Mouse (Mus musculus): Measurements from ENCODE around the gene Fam214a. TPM values are rescaled to one million over a fixed set of nuclear protein-coding genes. Genes with fewer than 3 reads are reported as not detected.
A peak's percentile ranks its signal among the peaks of the same experiment; 100 is the strongest.
"Not testable (repeated sequence)": the region's sequence is repeated elsewhere in the genome, so short reads cannot be mapped to it uniquely, and the experiment has no call there.

Gene Fam214a
- total RNA-seq, 2 experiments from 2014 or later, result 42.2 to 47.4 TPM

DNA sequence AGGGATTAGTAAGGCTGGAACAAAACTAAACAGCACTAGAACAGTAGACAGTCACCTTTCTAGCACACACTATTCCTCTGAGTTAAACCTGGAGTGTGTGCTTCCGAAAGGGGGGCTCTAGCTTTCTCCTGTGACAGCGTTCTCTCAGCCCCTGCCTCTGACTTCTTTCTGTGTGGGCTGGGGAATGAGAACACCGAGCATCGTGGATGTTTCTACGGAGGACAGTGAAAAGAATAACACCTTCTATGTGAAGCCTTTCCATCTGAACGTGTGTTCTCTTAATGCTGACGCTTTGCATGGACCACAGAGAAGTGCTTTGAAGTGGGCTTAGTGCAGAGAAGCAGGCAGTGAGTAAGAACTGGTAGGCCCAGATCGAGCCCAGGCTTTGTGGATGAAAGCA is 29.5 kb downstream of the Fam214a start:
- DNase-seq, result no peak

DNA sequence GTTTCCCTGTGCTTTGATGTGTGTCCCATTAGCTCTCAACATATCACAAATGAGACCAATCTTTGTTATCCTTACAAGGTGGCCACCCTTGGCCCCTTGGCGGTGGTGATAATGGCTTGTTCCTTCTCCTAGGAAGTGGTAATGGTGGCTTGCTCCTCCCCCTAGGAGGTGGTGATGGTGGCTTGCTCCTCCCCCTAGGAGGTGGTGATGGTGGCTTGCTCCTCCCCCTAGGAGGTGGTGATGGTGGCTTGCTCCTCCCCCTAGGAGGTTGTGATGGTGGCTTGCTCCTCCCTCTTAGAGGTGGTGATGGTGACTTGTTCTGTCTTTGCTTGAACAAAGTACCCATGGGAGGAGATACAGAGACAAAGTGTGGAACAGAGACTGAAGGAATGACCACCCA is 30.0 kb downstream of the Fam214a start:
- not testable (repeated sequence) for DNase-seq

DNA sequence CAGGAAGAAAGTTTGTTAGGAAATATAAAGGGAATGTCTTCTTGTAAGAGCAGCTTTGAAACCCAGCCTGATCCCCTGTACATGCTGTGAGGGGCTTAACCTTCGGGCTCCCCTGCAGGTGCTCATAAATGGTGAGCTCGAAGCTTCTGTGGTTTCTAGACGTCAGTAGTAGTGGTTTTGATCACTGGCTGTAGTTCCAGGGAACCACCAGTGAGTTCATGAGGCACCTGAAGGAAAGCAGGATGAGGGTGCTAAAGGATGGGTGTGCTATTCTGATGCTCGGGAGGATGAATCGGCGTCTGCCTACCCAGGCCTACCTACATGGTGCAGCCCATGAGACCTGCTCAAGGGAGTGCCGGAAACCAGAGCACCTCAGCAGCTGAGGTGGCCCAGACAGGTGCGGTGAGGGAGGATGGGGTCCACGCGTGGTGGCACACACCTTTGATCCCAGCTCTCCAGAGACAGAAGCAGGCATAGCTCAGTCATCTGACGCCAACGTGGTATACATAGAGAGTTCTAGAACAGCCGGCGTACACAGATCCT is 32.6 kb downstream of the Fam214a start:
- no peak for DNase-seq

DNA sequence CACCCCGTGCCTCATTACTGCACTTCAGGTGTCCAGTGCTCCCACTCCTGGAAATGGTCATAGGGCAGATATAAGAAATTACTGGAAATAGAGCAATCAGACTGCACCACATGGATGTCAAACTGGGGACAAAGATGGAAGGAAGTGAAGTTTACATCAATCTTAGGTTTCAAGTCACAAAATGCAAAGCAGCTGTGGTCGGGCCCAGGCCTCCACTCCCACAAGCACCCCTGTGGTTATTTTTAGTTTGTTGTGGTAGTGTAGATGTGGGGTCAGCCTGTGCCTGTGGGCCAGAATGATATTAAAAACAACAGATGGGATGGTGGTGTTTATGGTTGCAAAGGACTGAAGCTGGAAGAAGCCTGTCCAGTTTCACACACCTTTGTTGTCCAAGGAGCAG is 33.1 kb downstream of the Fam214a start:
- DNase-seq, result no peak

DNA sequence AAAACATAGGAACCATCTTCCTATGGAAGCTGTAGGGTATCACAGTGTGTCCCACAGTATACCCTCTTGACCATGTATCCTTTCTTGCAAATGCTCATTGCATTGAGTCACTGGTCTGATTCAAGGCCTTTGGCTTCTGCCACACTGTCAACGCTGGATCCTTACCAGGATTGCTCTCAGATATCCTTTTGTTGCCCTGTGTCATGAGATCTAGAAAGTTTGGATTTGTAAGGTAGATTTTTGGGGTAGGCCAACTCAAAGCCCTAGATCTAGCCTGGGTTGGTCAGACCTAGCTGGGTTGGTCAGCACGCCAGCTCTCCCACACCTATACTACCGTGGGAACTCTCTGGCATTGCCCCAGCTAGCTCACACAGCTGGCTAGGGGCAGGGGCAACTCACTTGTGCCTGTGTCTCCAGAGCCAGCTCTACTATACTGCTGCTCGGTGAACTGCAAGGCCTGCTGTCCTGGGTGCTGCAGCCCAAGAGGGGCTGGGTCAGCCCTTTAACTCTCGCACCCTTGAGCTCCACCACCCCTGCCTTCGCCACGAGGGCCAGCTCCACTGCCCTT is 36.3 kb downstream of the Fam214a start:
- no peak for DNase-seq

DNA sequence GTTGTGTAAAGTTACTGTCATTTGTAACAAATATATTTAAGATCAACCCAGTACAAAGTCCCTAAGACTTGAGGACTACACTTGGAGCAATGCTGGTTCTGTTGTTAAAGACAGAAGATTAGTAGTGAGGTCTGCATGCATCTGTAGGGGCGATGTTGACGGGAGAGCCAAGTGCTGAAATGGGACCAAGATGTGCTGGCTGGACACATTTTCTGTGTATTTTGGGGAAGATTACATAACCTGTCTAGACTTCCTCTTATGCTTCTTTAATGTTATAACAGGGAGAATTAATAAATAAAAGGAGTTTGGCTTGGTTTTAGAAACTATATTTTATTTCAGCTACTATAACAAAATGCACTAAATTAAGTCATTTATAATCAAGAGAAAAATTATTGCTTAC is 37.3 kb downstream of the Fam214a start:
- no peak for DNase-seq

DNA sequence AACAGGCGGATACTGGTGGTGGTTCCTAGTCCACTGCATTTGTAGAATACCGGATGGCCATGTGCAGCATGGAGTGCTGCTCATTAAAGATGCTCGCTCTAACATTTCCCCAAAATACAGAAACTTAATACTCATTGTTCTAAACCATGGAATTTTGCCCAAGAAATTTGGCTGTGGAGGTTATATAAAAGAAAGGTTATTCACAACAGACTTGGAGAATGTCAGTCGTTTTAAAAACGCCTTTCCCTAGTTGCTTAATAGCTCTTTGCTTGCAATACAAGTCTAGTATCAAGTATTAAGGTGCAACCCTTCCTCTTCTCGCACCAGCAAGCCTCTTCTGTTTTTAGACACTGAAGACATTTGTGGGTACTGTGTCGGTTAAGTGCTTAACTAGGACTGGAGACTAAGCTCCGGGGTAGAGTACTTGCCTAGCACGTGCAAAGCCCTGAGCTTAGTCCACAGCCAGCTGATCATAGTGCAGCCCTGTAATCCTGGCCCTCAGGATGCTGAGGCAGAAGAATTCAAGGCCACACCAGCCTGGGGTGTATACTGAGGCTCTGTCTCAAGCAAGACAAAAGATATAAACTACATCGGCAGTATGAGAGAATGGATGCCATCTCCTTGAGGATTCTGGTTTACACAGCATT is 42.0 kb downstream of the Fam214a start:
- no peak for DNase-seq

DNA sequence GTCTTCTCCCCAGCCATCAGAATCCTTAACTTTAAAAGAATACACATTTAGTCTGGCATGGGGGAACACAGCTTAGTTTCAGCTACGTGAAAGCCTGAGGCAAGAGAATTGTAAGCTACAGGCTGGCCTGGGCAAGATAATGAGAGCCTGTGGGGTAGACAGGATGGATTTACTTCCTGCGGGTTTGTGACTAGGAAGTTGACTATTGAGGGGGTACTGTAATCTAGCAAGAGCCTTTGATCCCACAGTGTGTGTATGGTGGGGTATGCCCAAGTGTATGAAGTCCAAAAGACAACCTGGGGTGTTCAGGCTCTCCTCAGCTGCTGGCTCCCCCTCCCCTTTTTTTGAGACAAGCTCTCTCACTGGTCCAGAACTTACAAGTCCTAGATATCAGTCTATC is 43.7 kb downstream of the Fam214a start:
- DNase-seq, result no peak

DNA sequence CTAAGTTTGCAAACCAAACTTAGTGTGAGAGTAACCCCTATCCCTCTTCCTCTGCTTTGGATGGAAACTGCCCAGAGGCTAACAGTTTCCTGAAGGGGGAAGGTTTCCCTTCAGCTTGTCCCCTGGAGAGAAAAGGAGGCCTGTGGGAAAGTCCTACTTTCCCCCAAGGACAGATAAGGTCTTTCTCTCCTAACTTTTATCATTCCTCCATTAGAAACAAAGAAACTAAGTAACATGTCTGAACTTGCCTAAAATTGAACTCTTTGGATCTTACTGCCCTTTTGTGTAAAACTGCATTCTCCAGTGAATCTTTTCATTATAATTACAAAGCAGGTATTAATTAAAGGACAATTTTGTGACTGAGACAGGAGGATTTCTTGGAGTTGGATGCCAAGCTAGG is 45.3 kb downstream of the Fam214a start:
- DNase-seq, result no peak

DNA sequence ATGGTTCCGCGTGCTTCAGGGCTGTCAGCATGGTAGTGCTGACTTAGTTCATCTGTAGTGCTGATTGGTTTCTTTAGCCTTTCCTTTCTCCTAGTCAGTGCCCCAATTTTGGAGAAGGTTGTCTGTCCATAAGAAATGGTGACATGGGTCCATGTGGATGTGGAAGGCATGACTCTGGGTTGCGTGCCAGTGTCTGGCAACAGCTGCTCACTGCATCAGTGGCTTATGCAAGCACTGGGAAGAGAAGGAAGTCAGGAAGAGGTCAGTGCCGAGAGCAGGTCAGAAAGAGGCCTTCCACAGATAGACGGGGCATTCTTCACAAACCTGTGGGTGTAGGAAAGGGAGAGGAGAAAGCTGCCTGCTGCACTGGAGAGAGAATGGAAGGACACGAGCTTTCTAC is 48.3 kb downstream of the Fam214a start:
- DNase-seq, result no peak

DNA sequence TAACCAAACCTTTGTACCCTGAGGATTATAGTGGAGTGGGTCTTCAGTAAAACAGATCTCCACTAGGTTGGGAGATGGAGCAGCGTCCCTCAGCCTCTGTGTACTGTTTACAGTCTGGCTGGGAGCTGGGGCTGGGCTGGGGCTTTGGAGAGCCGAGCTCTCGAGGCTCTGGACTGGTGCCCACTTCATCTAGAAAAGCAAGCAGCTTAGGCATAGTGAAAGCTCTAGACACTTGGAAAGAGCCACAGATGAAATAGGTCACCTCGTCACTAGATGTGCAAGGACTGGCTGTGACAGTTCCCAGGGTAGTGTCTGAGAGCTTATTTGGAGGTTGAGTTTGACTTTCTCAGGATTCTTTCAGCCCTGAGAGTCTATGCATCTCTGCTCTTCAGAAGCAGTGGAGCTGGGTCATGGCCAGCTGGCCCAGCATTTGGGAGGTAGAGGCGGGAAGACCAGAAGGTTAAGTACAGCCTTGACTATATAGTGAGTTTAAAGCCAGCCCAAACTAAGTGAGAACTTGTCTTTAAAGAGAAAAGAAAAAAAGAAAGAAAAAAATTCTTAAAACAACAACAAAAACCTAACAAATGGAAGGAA is 49.0 kb downstream of the Fam214a start:
- DNase-seq, result peak in 1 of 2 experiments; percentile 21

DNA sequence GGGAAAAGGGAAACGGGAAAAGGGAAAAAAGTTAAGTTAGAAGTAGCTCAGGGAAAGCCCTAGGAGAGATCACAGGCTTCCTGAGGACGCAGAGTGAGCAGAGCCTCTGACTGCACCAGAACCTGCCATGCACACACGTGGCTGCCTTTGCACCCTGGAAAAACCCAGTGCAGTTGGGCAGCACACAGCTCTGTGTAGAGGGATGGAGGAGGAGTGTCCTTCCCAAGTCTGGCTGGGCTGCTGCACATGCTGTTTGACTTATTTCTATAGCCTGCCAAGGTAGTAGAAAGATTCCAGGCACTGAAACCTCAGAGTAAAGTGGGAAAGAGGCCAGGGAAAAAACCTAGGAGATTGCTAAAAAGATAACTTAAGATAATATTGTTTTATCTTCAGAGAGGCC is 49.6 kb downstream of the Fam214a start:
- no peak for DNase-seq

DNA sequence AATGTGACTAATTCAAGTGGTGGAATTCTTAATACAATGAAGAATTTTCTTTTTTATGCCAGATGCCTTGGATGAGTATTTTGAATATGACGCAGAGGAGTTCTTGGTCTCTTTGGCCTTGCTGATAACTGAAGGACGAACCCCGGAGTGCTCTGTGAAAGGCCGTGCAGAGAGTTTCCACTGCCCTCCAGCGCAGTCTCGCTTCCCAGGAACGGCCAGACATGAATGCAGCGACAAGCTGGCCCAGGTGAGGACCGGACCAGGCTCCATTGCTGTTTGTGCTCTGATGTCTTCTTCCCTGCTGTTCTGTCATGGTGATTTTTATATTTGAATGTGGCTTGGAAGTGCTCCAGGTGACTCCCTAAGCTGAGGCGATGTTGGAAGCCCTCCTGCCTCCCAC is 51.5 kb downstream of the Fam214a start:
- DNase-seq, result no peak

DNA sequence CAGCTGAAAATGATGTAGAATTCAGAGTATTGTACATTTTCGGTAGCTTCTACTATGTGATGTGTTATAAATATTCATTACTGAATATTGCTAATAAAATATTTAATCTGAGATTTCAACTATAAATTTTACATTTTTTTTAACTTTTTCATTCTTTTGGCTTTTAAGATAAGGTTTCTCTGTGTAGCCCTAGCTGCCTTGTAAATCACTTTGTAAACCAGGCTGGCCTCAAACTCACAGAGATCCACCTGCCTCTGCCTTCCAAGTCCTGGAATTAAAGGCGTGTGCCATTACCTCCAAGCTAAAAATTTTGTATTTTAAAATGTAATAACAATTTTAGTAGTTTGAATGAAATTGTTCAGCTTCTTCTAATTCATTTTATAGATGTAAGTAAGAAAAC is 63.9 kb downstream of the Fam214a start:
- DNase-seq, result no peak

DNA sequence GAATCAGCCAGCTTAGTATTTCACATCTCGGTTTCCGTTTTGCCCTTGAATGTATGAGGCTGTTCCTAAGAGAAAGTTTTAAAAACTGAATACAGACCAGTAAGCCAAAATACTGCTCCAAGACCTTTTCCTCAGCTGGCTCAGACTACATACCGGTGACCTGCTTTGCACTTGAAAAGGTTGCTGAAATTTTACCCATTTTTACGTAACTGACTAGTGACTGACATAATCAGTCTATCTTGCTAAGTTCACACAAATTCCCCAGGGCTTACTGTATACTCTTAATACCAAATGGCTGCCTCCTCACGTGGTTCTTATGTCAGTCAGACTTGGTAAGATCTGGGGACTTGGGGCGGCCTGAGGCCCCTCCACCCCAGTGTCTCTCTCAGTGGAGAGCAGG is 66.5 kb downstream of the Fam214a start:
- no peak for DNase-seq

DNA sequence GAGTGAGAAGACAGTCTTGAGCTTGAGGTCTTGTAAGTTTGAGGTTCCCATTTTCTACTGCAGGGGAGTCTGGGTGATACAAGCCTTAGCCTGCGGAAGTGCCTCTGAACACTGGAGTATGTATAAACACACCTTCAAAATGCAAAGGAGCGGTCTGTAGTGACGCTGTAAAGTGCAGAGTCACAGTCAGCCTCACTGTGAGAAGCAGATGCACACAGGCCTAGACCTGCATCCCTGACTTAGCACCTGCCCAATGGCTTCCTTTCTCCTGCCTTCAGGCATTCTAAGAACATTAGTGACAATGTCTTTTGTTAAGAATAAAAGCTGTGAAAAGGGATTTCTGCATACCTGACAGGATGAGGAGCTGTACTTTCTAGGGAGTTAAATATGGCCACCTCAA is 66.9 kb downstream of the Fam214a start:
- no peak for DNase-seq

DNA sequence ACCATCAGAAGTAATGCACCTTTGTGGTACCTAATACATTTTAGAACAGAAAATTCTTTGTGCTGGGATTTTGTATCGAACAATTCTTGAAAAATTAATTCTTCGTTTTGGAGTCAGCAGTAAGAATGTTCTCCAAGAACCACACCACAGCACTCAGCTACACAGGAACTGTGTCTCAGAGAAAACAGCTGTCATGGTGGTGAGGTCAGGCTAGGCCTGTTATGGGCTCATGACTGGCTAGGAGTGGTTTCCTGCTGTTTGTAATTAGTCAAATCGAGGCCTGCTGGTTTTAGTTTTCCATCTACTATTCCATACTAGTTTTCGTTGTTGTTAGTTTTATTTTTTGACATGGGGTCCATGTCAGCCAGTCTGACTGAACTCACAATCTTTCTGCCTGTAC is 67.9 kb downstream of the Fam214a start:
- no peak for DNase-seq

DNA sequence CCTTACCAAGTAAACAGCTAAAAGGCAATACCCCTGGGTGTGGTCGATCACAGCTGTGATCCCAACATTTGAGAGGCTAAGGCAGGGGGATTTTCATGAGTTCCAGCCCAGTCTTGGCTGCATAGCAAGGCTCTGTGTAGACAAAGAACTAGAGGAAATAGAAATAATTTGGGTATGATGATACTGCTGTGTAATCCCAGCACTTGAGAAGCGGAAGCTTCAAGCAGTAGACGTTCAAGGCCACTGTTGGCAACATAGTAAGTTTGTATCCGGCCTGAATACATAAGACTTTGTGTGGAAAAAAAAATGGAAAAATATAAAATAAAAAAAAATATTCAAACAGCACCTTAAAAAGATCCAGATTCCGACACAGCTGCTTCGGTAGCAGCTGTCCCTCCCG is 69.9 kb downstream of the Fam214a start:
- DNase-seq, result no peak

DNA sequence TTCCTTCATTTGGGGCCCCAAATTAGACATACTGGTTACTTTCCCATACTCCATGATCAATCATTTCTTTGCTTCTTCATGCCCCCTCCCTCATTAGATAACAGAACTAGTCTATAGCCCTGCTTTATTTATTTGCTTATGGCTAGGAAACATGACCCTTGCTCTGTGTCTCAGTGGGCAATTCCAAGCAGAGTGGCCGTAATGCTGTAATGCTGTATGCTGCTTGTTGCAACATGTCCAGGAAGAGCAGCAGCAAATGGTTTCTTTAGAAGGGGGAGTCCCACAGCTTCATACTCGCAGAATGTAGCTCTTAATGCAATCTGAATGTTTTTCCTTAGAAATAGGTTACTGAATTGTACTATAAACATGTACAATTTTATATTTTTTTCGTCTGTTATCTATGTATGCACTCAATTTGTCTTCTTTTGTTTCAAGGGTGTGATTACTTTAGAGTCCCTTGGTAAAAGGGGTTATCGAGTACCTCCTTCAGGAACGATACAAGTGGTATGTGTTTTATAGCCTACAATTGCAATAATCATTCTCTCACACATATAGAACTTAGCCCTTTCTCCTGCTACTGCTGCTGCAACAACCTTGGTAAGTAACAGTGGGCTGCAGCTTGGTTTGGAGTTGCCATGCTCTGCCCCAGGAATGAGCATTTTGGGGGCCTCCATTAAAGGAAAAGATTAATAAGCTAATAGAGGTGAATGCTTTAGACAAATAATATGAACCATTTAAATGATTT is 70.6 kb downstream of the Fam214a start:
- no peak for DNase-seq

DNA sequence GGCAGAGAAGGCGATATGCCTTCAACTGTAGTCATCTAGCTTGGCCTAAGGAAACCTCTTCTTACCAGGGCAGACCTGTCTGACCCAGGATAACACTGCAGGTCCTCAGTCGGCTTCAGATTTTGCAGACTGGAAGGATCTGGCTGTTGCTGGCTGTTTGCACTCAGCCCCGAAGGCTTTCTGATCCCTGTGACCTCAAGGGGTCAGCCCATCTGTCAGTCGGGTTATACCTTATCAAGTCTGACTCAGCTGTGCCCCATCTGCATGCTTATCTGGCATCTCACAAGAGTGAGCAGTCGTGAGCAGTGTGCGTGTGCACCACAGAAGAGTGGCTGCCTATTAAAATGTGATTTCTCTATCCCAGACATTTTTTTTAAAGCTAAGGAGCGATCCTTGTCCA is 71.4 kb downstream of the Fam214a start:
- no peak for DNase-seq

DNA sequence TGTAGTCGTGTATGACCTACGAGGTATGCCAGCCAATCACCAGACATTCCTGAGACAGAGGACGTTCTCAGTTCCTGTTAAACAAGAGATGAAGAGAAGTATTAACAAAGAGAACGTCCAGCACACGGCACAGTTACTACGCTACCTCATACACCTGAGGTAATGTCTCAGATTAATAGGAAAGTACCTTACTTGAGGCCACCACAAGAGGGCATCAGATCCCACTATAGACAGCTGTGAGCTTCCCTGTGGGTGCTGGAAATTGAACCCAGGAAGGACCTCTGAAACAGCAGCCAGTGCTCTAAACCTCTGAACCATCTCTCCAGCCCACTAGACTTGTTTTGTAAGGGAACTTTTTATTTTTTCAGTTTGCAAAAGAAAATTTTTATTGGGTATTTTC is 73.0 kb downstream of the Fam214a start:
- no peak for DNase-seq

DNA sequence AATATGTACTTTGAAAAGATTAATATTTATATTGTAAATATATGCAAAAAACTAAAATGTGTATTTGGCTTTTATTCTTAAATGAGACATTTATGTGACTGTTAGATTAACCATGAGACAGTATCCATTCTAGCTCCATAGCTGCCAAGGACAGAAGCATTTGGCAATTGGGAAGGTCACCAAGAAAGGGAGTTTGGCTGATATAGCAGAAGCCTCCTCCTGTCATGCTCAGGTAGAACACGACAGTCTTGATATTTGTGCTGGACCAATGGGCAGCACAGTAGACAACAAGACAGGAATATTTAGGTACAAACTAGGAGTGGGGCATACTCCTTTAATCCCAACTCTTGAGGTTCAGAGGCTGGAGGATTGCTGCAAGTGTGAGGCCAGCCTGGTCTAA is 79.7 kb downstream of the Fam214a start:
- DNase-seq, result no peak

DNA sequence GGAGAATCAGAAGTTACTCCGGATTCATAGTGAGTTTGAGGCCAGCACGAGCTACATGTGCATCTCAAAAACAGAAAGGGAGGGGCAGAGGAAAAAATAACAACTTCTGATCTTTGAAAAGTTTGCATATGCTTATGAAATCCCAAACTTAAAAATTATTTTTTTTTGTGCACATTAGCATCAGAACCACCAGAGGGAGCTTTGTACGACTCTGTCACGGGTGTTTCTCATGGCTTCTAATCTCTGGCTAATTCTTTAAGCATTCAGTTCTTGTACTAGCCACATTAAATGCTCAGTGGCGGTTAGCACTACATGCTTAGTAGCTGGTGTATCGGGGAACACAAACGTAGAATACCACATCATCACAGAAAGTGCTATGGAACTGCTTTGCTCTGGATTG is 80.5 kb downstream of the Fam214a start:
- no peak for DNase-seq

DNA sequence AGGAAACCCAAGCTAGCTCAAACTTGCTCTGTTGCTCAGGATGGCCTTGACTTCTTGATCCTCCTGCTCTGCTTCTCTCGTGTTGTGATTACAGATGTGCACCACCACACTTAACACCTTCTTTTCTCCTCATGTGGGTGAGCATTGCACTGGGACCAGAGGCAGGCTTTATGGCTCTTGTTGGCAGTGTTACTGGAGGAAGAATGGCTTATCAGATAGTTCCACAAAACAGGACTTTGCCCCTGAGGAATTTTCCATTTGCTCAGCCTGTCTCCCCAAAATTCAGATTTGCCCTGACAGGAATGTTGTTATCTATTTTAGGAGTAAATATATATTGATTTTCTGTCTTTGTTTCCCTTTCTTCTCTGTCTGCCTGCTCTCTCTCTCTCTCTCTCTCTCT is 82.0 kb downstream of the Fam214a start:
- DNase-seq, result no peak

All from layer of hippocampus, postnatal 36 days (tissue).